Mouse (Mus musculus) midbrain, embryonic 13.5 days (tissue): Measurements from ENCODE around the gene Esrra. TPM values are rescaled to one million over a fixed set of nuclear protein-coding genes. Genes with fewer than 3 reads are reported as not detected.

ENCODE experiments used
- ATAC-seq: fragments of 200-750 bp; cut with Nextera tagmentation; 2 replicates; pipeline ENCODE4 v1.8.0; 2017; ENCODE audit warnings: mild to moderate bottlenecking, moderate TSS enrichment, moderate library complexity
- H3K27ac ChIP-seq: fragments of 300-500 bp; sonication (generic); 2 replicates; pipeline ENCODE4 v1.5.1; 2015; ENCODE audit warnings: inconsistent platforms, mild to moderate bottlenecking, moderate library complexity
- H3K27me3 ChIP-seq: fragments of 300-500 bp; sonication (generic); 2 replicates; pipeline ENCODE4 v1.6.1; 2015; ENCODE audit warnings: mild to moderate bottlenecking, inconsistent platforms
- H3K36me3 ChIP-seq: fragments of 300-500 bp; sonication (generic); 2 replicates; pipeline ENCODE4 v1.6.1; 2015; ENCODE audit warnings: mild to moderate bottlenecking, inconsistent platforms
- H3K4me1 ChIP-seq: fragments of 300-500 bp; sonication (generic); replicated peaks from 2 replicates; pipeline ENCODE4 v1.6.1; 2015; ENCODE audit warnings: inconsistent platforms
- H3K4me2 ChIP-seq: fragments of 300-500 bp; sonication (generic); replicated peaks from 2 replicates; pipeline ENCODE4 v1.6.1; 2015; ENCODE audit warnings: moderate library complexity, mild to moderate bottlenecking, inconsistent platforms
- H3K4me3 ChIP-seq: fragments of 300-500 bp; sonication (generic); replicated peaks from 2 replicates; pipeline ENCODE4 v1.5.1; 2015; ENCODE audit warnings: mild to moderate bottlenecking, inconsistent platforms
- H3K9ac ChIP-seq: fragments of 300-500 bp; sonication (generic); replicated peaks from 2 replicates; pipeline ENCODE4 v1.6.1; 2015; ENCODE audit warnings: mild to moderate bottlenecking, inconsistent platforms
- H3K9me3 ChIP-seq: fragments of 300-500 bp; sonication (generic); 2 replicates; pipeline ENCODE4 v1.6.1; 2016; ENCODE audit warnings: mild to moderate bottlenecking, inconsistent platforms
- WGBS: fragments of 180-500 bp; shearing (Covaris S2); methylation state at CpG from one replicate; pipeline ENCODE4 v1.1.7; 2015; 5-methylcytosine and 5-hydroxymethylcytosine counted together
- polyA plus RNA-seq: library from polyadenylated mRNA; unstranded; fragments of >200 nt; fragmentation: Nextera tagmentation; extraction: Ambion mirVana; gene quantifications from 2 replicates; pipeline ENCODE4 v1.2.1, GENCODE M21; 2015

Gene Esrra
- 14.5 and 18.3 TPM in 2 replicates for polyA plus RNA-seq

- peak within 1 kb of the TSS; percentile 77 for H3K4me3 ChIP-seq
- H3K9ac ChIP-seq: peak within 1 kb of the TSS; percentile 86
- peak within 1 kb of the TSS; percentile 79 for H3K4me2 ChIP-seq
- peaks cover 45% of the 10 kb centered on the region for H3K27me3 ChIP-seq
- peak; percentile 94 for ATAC-seq
- H3K9me3 ChIP-seq: no peaks in the 10 kb centered on the region
- under 1% methylated on average over 57 of the region's 66 CpGs for WGBS
- peaks cover 47% of the 10 kb centered on the region for H3K4me1 ChIP-seq
- H3K36me3 ChIP-seq: no peaks in the 10 kb centered on the region; the same call in 1 of the 2 replicates
- peak within 1 kb of the TSS; percentile 91 for H3K27ac ChIP-seq
Observed at GRCm38 (mm10) chr19:6921647-6922567, at the start of gene Esrra. Gene Esrra (minus strand): TSS chr19:6921813.

- WGBS: 13% methylated on average over 11 of the region's 11 CpGs
- Histone ChIP-seq H3K36me3 (no peaks in the 10 kb centered on the region), H3K4me3 (no peak overlapping the region), H3K4me2 (peak overlapping the region; percentile 49), H3K9ac (0 out of 2 replicates have a peak overlapping the region, but pooled peaks have one; percentile 57), H3K27me3 (peaks cover 40% of the 10 kb centered on the region), H3K9me3 (no peaks in the 10 kb centered on the region), H3K27ac (no peak overlapping the region), H3K4me1 (peaks cover 21% of the 10 kb centered on the region)
- ATAC-seq: no peak
Observed at GRCm38 (mm10) chr19:6970460-6971085, 49.0 kb upstream of the Esrra start.

GRCm38 (mm10) chr19:6969665-6970381 lies 48.2 kb upstream of the Esrra start:
- H3K36me3 ChIP-seq: no peaks in the 10 kb centered on the region
- WGBS: 2% methylated on average over 52 of the region's 55 CpGs
- H3K27me3 ChIP-seq: peaks cover 40% of the 10 kb centered on the region
- peak; percentile 21; the same call in 1 of the 2 replicates for ATAC-seq
- H3K9me3 ChIP-seq: no peaks in the 10 kb centered on the region
- peak overlapping the region; percentile 57 for H3K9ac ChIP-seq
- no peak overlapping the region for H3K27ac ChIP-seq
- H3K4me2 ChIP-seq: peak overlapping the region; percentile 49
- H3K4me1 ChIP-seq: peaks cover 21% of the 10 kb centered on the region
- peak overlapping the region; percentile 38 for H3K4me3 ChIP-seq

GRCm38 (mm10) chr19:6969291-6969664 lies 47.7 kb upstream of the Esrra start:
- WGBS: 2% methylated on average over 20 of the region's 20 CpGs
- Histone ChIP-seq H3K27ac (no peak overlapping the region), H3K9me3 (no peaks in the 10 kb centered on the region), H3K9ac (peak overlapping the region; percentile 57), H3K36me3 (no peaks in the 10 kb centered on the region), H3K4me1 (peaks cover 21% of the 10 kb centered on the region), H3K4me3 (peak overlapping the region; percentile 38), H3K27me3 (peaks cover 40% of the 10 kb centered on the region), H3K4me2 (peak overlapping the region; percentile 49)
- no peak for ATAC-seq

GRCm38 (mm10) chr19:6968491-6969271 lies 47.1 kb upstream of the Esrra start:
- peaks cover 40% of the 10 kb centered on the region for H3K27me3 ChIP-seq
- no peaks in the 10 kb centered on the region for H3K36me3 ChIP-seq
- H3K4me3 ChIP-seq: peak overlapping the region; percentile 38
- WGBS: 15% methylated on average over 15 of the region's 15 CpGs
- no peaks in the 10 kb centered on the region for H3K9me3 ChIP-seq
- no peak for ATAC-seq
- no peak overlapping the region for H3K27ac ChIP-seq
- H3K4me2 ChIP-seq: peak overlapping the region; percentile 49
- H3K9ac ChIP-seq: no peak overlapping the region
- H3K4me1 ChIP-seq: peaks cover 16% of the 10 kb centered on the region

GRCm38 (mm10) chr19:6956461-6956860 lies 34.8 kb upstream of the Esrra start:
- Histone ChIP-seq H3K27me3 (no peaks in the 10 kb centered on the region), H3K4me1 (peaks cover 14% of the 10 kb centered on the region), H3K9me3 (no peaks in the 10 kb centered on the region), H3K27ac (no peak overlapping the region), H3K4me2 (no peak overlapping the region), H3K9ac (no peak overlapping the region), H3K4me3 (no peak overlapping the region), H3K36me3 (peaks cover 20% of the 10 kb centered on the region; the same call in 1 of the 2 replicates)
- 73% methylated on average over 10 of the region's 10 CpGs for WGBS
- ATAC-seq: no peak

GRCm38 (mm10) chr19:6955424-6955823 lies 33.8 kb upstream of the Esrra start:
- H3K4me2 ChIP-seq: no peak overlapping the region
- ATAC-seq: no peak
- H3K9ac ChIP-seq: no peak overlapping the region
- H3K4me3 ChIP-seq: no peak overlapping the region
- 94% methylated on average over 7 of the region's 7 CpGs for WGBS
- no peaks in the 10 kb centered on the region for H3K9me3 ChIP-seq
- H3K4me1 ChIP-seq: peaks cover 15% of the 10 kb centered on the region
- no peaks in the 10 kb centered on the region for H3K27me3 ChIP-seq
- no peak overlapping the region for H3K27ac ChIP-seq
- peaks cover 20% of the 10 kb centered on the region; the same call in 1 of the 2 replicates for H3K36me3 ChIP-seq

GRCm38 (mm10) chr19:6954046-6954445 lies 32.4 kb upstream of the Esrra start:
- peaks cover 17% of the 10 kb centered on the region; the same call in 1 of the 2 replicates for H3K36me3 ChIP-seq
- no peak overlapping the region for H3K27ac ChIP-seq
- no peak overlapping the region for H3K4me2 ChIP-seq
- H3K9me3 ChIP-seq: no peaks in the 10 kb centered on the region
- H3K27me3 ChIP-seq: no peaks in the 10 kb centered on the region
- H3K4me1 ChIP-seq: peaks cover 25% of the 10 kb centered on the region
- H3K9ac ChIP-seq: no peak overlapping the region
- H3K4me3 ChIP-seq: no peak overlapping the region
- no peak for ATAC-seq
- WGBS: 57% methylated on average over 9 of the region's 9 CpGs

- Histone ChIP-seq H3K4me1 (peaks cover 25% of the 10 kb centered on the region), H3K27me3 (no peaks in the 10 kb centered on the region), H3K9ac (peak overlapping the region; percentile 84), H3K36me3 (peaks cover 17% of the 10 kb centered on the region; the same call in 1 of the 2 replicates), H3K4me2 (peak overlapping the region; percentile 99), H3K27ac (peak overlapping the region; percentile 97), H3K4me3 (peak overlapping the region; percentile 62), H3K9me3 (no peaks in the 10 kb centered on the region)
- ATAC-seq: no peak
- 37% methylated on average over 3 of the region's 3 CpGs for WGBS
Observed at GRCm38 (mm10) chr19:6952712-6953037, 31.1 kb upstream of the Esrra start.

GRCm38 (mm10) chr19:6951994-6952711 lies 30.5 kb upstream of the Esrra start:
- H3K4me1 ChIP-seq: peaks cover 25% of the 10 kb centered on the region
- peak overlapping the region; percentile 84 for H3K9ac ChIP-seq
- ATAC-seq: peak; percentile 27
- H3K9me3 ChIP-seq: no peaks in the 10 kb centered on the region
- peak overlapping the region; percentile 62 for H3K4me3 ChIP-seq
- peaks cover 17% of the 10 kb centered on the region; the same call in 1 of the 2 replicates for H3K36me3 ChIP-seq
- WGBS: 4% methylated on average over 30 of the region's 31 CpGs
- no peaks in the 10 kb centered on the region for H3K27me3 ChIP-seq
- H3K27ac ChIP-seq: peak overlapping the region; percentile 97
- H3K4me2 ChIP-seq: peak overlapping the region; percentile 99
